Mouse (Mus musculus) MEL (cell line): ENCODE measurements around the gene Cd82. TPM values are rescaled to one million over a fixed set of nuclear protein-coding genes. Genes with fewer than 3 reads are reported as not detected.

Experiments
- DNase-seq: peaks from one replicate; pipeline ENCODE4 v3.0.0; 2011; ENCODE audit warnings: low read depth, low spot score
- H3K27ac ChIP-seq: 2 replicates; pipeline ENCODE4 v1.5.1; 2012; ENCODE audit warnings: low read depth, mild to moderate bottlenecking, control low read depth, low read length, moderate library complexity; ENCODE audit not compliant: control insufficient read depth
- H3K27me3 ChIP-seq, 2 experiments: fragments of 150-350 bp in 1 of 2; sonication (generic) in 1 of 2; 2 replicates each; pipeline ENCODE4 v1.6.1; 2012; ENCODE audit warnings: low read length in 2 of 2, mild to moderate bottlenecking in 2 of 2, improper control_type of control experiment in 1 of 2, moderate library complexity in 1 of 2; ENCODE audit not compliant: insufficient read depth in 2 of 2, control insufficient read depth in 1 of 2
- H3K36me3 ChIP-seq, 2 experiments: 2 replicates each; pipeline ENCODE4 v1.6.1; 2012 to 2014; ENCODE audit warnings: low read length in 2 of 2, improper control_type of control experiment in 1 of 2, inconsistent platforms in 1 of 2, mild to moderate bottlenecking in 1 of 2; ENCODE audit not compliant: insufficient read depth in 2 of 2, control insufficient read depth in 1 of 2
- H3K4me1 ChIP-seq, 2 experiments: fragments of 150-350 bp in 1 of 2; sonication (generic) in 1 of 2; 2 replicates each; pipeline ENCODE4 v1.6.1; 2012; ENCODE audit warnings: low read length in 2 of 2, improper control_type of control experiment in 1 of 2, mild to moderate bottlenecking in 1 of 2; ENCODE audit not compliant: insufficient read depth in 2 of 2, control insufficient read depth in 1 of 2
- H3K4me3 ChIP-seq, 2 experiments: fragments of 150-350 bp in 1 of 2; sonication (generic) in 1 of 2; 2 replicates each; pipeline ENCODE4 v1.5.1; 2012; ENCODE audit warnings: low read depth in 2 of 2, low read length in 2 of 2, mild to moderate bottlenecking in 2 of 2, moderate library complexity in 2 of 2, control low read depth in 1 of 2, improper control_type of control experiment in 1 of 2; ENCODE audit not compliant: control insufficient read depth in 1 of 2, insufficient read depth in 1 of 2
- H3K79me2 ChIP-seq: 2 replicates; pipeline ENCODE4 v1.6.1; 2012; ENCODE audit warnings: mild to moderate bottlenecking, low read length, moderate library complexity; ENCODE audit not compliant: control insufficient read depth, poor library complexity, insufficient read depth
- H3K9ac ChIP-seq: 2 replicates; pipeline ENCODE4 v1.6.1; 2012; ENCODE audit warnings: low read depth, mild to moderate bottlenecking, control low read depth, low read length, moderate library complexity; ENCODE audit not compliant: control insufficient read depth, poor library complexity, severe bottlenecking
- H3K9me3 ChIP-seq: fragments of 150-350 bp; sonication (generic); replicated peaks from 2 replicates; pipeline ENCODE4 v1.6.1; 2012; ENCODE audit warnings: mild to moderate bottlenecking, low read length, improper control_type of control experiment, moderate library complexity; ENCODE audit not compliant: insufficient read depth
- CHD2 ChIP-seq: IDR thresholded peaks from 2 replicates; pipeline ENCODE4 v1.6.1; 2011; ENCODE audit warnings: low read length, improper control_type of control experiment
- ETS1 ChIP-seq: IDR thresholded peaks from 2 replicates; pipeline ENCODE4 v1.6.1; 2012; ENCODE audit warnings: low read depth, mild to moderate bottlenecking, inconsistent platforms, low read length, improper control_type of control experiment, moderate library complexity
- GABPA ChIP-seq: IDR thresholded peaks from 2 replicates; pipeline ENCODE4 v1.6.1; 2012; ENCODE audit warnings: low read depth, mild to moderate bottlenecking, inconsistent platforms, low read length, improper control_type of control experiment, moderate library complexity
- GATA1 ChIP-seq: IDR thresholded peaks from 2 replicates; pipeline ENCODE4 v1.6.1; 2011; ENCODE audit warnings: low read depth, low read length, improper control_type of control experiment
- HCFC1 ChIP-seq: IDR thresholded peaks from 2 replicates; pipeline ENCODE4 v1.6.1; 2012; ENCODE audit warnings: low read depth, mild to moderate bottlenecking, inconsistent platforms, low read length, improper control_type of control experiment, moderate library complexity
- KAT2A ChIP-seq: conservative IDR thresholded peaks from 2 replicates; pipeline ENCODE4 v1.6.1; 2012; ENCODE audit warnings: low read depth, low read length, improper control_type of control experiment, inconsistent platforms
- MAFK ChIP-seq: IDR thresholded peaks from 2 replicates; pipeline ENCODE4 v1.6.1; 2011; ENCODE audit warnings: low read depth, mild to moderate bottlenecking, low read length, improper control_type of control experiment, borderline replicate concordance
- MAX ChIP-seq: IDR thresholded peaks from 2 replicates; pipeline ENCODE4 v1.6.1; 2011; ENCODE audit warnings: low read length, improper control_type of control experiment
- MYB ChIP-seq: IDR thresholded peaks from 2 replicates; pipeline ENCODE4 v1.6.1; 2011; ENCODE audit warnings: mild to moderate bottlenecking, low read depth, low read length, improper control_type of control experiment
- NELFE ChIP-seq: IDR thresholded peaks from 2 replicates; pipeline ENCODE4 v1.6.1; 2011; ENCODE audit warnings: low read depth, low read length, improper control_type of control experiment
- POLR2AphosphoS2 ChIP-seq: IDR thresholded peaks from 2 replicates; pipeline ENCODE4 v1.6.1; 2011; ENCODE audit warnings: low read length, improper control_type of control experiment
- RAD21 ChIP-seq: IDR thresholded peaks from 2 replicates; pipeline ENCODE4 v1.6.1; 2011; ENCODE audit warnings: mild to moderate bottlenecking, low read depth, low read length, improper control_type of control experiment
- RCOR1 ChIP-seq: IDR thresholded peaks from 2 replicates; pipeline ENCODE4 v1.6.1; 2012; ENCODE audit warnings: low read depth, mild to moderate bottlenecking, inconsistent platforms, low read length, improper control_type of control experiment
- SMC3 ChIP-seq: IDR thresholded peaks from 2 replicates; pipeline ENCODE4 v1.6.1; 2011; ENCODE audit warnings: low read depth, low read length, improper control_type of control experiment
- TAL1 ChIP-seq: IDR thresholded peaks from 2 replicates; pipeline ENCODE4 v1.6.1; 2012; ENCODE audit warnings: mild to moderate bottlenecking, inconsistent platforms, low read length, moderate library complexity, mixed read lengths
- USF1 ChIP-seq: IDR thresholded peaks from 2 replicates; pipeline ENCODE4 v1.6.1; 2014; ENCODE audit warnings: low read depth, mild to moderate bottlenecking, inconsistent platforms, low read length, improper control_type of control experiment, moderate library complexity
- ZNF384 ChIP-seq: IDR thresholded peaks from 2 replicates; pipeline ENCODE4 v1.6.1; 2012; ENCODE audit warnings: low read depth, mild to moderate bottlenecking, inconsistent platforms, low read length, improper control_type of control experiment
- polyA plus RNA-seq, 2 experiments: library from polyadenylated mRNA; stranded (reverse) in 1 of 2; unstranded in 1 of 2; fragments of >175 nt in 1 of 2; fragments of >200 nt in 1 of 2; gene quantifications; 2 replicates each; pipeline versions ENCODE4 v1.2.1 to v1.2.4; 2012; ENCODE audit warnings: low replicate concordance in 2 of 2, low read depth in 1 of 2; ENCODE audit not compliant: insufficient read length in 2 of 2, insufficient read depth in 1 of 2, missing spikeins in 1 of 2
- total RNA-seq: library from RNA; depleted of rRNA; stranded (reverse); fragments of 300-350 nt; gene quantifications from 2 replicates; pipeline ENCODE4 v1.2.3, GENCODE M21; 2012

Gene Cd82
- total and polyA plus RNA-seq, 3 experiments: 37.6 to 59.7 TPM; not detected in 1

DNA sequence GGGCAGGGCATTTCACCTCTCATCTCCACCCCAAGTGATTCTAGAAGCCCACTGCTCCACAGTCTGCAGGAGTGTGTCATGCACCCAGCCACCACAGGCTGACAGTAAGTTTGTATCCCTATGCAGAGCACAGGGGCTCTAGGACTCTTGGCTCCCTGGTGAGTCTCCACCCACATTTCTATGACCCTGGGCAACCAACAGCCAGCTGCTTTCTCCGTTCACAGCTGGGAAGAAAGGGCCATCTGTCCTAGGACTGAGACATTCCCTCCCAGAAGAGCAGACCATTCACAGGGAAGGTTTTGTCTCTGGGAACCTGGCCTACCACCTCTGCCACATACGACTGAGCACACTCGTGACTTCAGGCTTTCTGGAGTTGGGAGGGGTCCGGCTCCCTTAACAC lies 37.1 kb downstream of the Cd82 start:
- DNase-seq: no peak
- no peak overlapping the region for H3K27ac ChIP-seq
- H3K9me3 ChIP-seq: no peaks in the 10 kb centered on the region
- TF ChIP-seq NELFE (no peak), MAX (no peak), ETS1 (no peak), CHD2 (no peak), POLR2AphosphoS2 (no peak), SMC3 (no peak), USF1 (no peak), MYB (no peak), ZNF384 (no peak), RAD21 (no peak)
- H3K4me1 ChIP-seq: peaks cover 0 to 6% of the 10 kb centered on the region in 2 experiments; a peak in 2 of 4 replicates
- no peaks in the 10 kb centered on the region for H3K27me3 ChIP-seq
- H3K79me2 ChIP-seq: no peaks in the 10 kb centered on the region
- no peak overlapping the region for H3K9ac ChIP-seq
- H3K4me3 ChIP-seq: no peak overlapping the region
- H3K36me3 ChIP-seq: peaks cover 0 to 6% of the 10 kb centered on the region in 2 experiments; a peak in 2 of 4 replicates

GRCm38 (mm10) chr2:93424307-93424984 lies 38.5 kb downstream of the Cd82 start:
- Histone ChIP-seq H3K27me3 (no peaks in the 10 kb centered on the region), H3K27ac (no peak overlapping the region), H3K4me1 (peaks cover 0 to 6% of the 10 kb centered on the region in 2 experiments; a peak in 2 of 4 replicates), H3K9me3 (no peaks in the 10 kb centered on the region), H3K79me2 (no peaks in the 10 kb centered on the region), H3K9ac (no peak overlapping the region), H3K4me3 (no peak overlapping the region), H3K36me3 (peaks cover 0 to 6% of the 10 kb centered on the region in 2 experiments; a peak in 2 of 4 replicates)
- no peak for TF ChIP-seq TAL1
- no peak for TF ChIP-seq RAD21
- TF ChIP-seq RCOR1: no peak
- TF ChIP-seq NELFE: no peak
- TF ChIP-seq GABPA: no peak
- TF ChIP-seq SMC3: no peak
- TF ChIP-seq ZNF384: no peak
- TF ChIP-seq GATA1: no peak
- no peak for TF ChIP-seq HCFC1
- TF ChIP-seq MAFK: no peak
- TF ChIP-seq KAT2A: no peak
- DNase-seq: no peak
